Mouse (Mus musculus): ENCODE data around the gene Snx12. TPM values are rescaled to one million over a fixed set of nuclear protein-coding genes. Genes with fewer than 3 reads are reported as not detected.
"Not testable (repeated sequence)": the region's sequence is repeated elsewhere in the genome, so short reads cannot be mapped to it uniquely, and the experiment has no call there.

Gene Snx12
- polyA plus RNA-seq, 1 experiment = not detected

- Histone ChIP-seq H3K4me1 (ENCODE audit: control insufficient read depth, insufficient read depth, low read length) (no peaks in the 10 kb centered on the region), H3K4me3 (ENCODE audit: insufficient read depth, low read depth, low read length) (no peak overlapping the region), H3K27ac (ENCODE audit: insufficient read depth, low read depth, low read length) (no peak overlapping the region)
- 37% methylated on average over 1 of the region's 1 CpGs for WGBS
- TF ChIP-seq CTCF (IDR thresholded peaks at IDR 0.05; ENCODE audit: insufficient read depth, low read depth, low read length) = no peak
- TF ChIP-seq POLR2A (IDR thresholded peaks at IDR 0.05; ENCODE audit: insufficient read depth, low read depth, low read length) = no peak
These were observed 101.8 kb downstream of the Snx12 start for GRCm38 (mm10) chrX:101120546-101120945.

DNA sequence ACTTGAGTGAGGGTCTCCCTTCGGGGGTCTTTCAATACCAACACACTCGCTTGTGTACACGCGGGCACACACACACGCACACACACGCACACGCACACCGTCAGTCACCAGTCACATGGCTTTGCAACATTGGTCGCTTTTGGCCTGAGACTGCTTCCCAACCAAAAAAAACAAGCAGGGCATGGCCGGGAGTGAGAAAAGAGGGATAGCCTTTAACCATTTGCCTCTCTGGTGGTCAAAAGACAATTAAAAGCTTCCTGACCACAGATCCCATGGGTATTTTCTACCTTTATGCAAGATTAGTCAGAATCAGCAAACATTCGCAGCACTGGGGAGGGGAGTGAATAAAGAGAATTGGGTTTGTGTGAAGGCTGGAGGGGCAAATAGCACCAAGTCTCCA is 136.4 kb downstream of the Snx12 start, which contains the start of gene Slc7a3:
Gene Slc7a3 (minus strand): TSS at position 101 of the 400 bp plus-strand sequence.
- Histone ChIP-seq H3K4me3 (ENCODE audit: insufficient read depth, low read depth, low read length) (0 out of 2 replicates have a peak within 1 kb of the TSS, but pooled peaks have one; percentile 10), H3K27ac (ENCODE audit: insufficient read depth, low read depth, low read length) (no peak within 1 kb of the TSS), H3K4me1 (ENCODE audit: control insufficient read depth, insufficient read depth, low read length) (peaks cover 7% of the 10 kb centered on the region; the same call in 1 of the 2 replicates)
- TF ChIP-seq POLR2A (IDR thresholded peaks at IDR 0.05; ENCODE audit: insufficient read depth, low read depth, low read length) (no peak), CTCF (IDR thresholded peaks at IDR 0.05; ENCODE audit: insufficient read depth, low read depth, low read length) (no peak)
- 44% methylated on average over 11 of the region's 11 CpGs for WGBS

- not testable (repeated sequence) for H3K27ac ChIP-seq (ENCODE audit: insufficient read depth, low read depth, low read length); H3K4me1 ChIP-seq (ENCODE audit: control insufficient read depth, insufficient read depth, low read length)
- 25% methylated on average over 9 of the region's 9 CpGs for WGBS
- H3K4me3 ChIP-seq (ENCODE audit: insufficient read depth, low read depth, low read length) = 0 out of 2 replicates have a peak overlapping the region, but pooled peaks have one; percentile 10
These were observed 137.2 kb downstream of the Snx12 start for GRCm38 (mm10) chrX:101085211-101085610.

GRCm38 (mm10) chrX:101084192-101084591 is 138.2 kb downstream of the Snx12 start:
- TF ChIP-seq POLR2A (IDR thresholded peaks at IDR 0.05; ENCODE audit: insufficient read depth, low read depth, low read length) = no peak
- TF ChIP-seq CTCF (IDR thresholded peaks at IDR 0.05; ENCODE audit: insufficient read depth, low read depth, low read length) = no peak
- WGBS = 77% methylated on average over 2 of the region's 2 CpGs
- Histone ChIP-seq H3K4me1 (ENCODE audit: control insufficient read depth, insufficient read depth, low read length) (peaks cover 7% of the 10 kb centered on the region; the same call in 1 of the 2 replicates), H3K27ac (ENCODE audit: insufficient read depth, low read depth, low read length) (no peak overlapping the region), H3K4me3 (ENCODE audit: insufficient read depth, low read depth, low read length) (no peak overlapping the region)

DNA sequence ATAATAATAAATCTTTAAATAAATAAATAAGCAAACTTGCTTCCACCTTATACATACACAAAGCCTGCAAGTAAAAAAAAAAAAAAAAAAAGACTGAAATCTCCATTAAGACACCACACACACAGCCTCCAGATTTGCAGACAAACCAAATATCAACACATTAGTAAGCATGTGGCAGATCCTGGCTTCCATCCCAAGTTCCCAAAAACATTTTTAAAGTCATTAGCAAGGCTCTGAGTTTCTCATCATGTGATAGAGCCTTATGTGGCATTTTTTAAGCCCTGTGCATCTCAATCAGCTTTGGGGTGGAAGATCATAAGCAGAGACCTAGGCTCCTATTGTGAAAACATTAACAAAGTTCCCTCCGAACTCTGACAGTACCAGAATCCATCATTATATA is 157.1 kb downstream of the Snx12 start:
- TF ChIP-seq POLR2A (IDR thresholded peaks at IDR 0.05; ENCODE audit: insufficient read depth, low read depth, low read length) (no peak), CTCF (IDR thresholded peaks at IDR 0.05; ENCODE audit: insufficient read depth, low read depth, low read length) (no peak)
- 62% methylated on average over 1 of the region's 1 CpGs for WGBS
- Histone ChIP-seq H3K27ac (ENCODE audit: insufficient read depth, low read depth, low read length) (no peak overlapping the region), H3K4me1 (ENCODE audit: control insufficient read depth, insufficient read depth, low read length) (no peaks in the 10 kb centered on the region), H3K4me3 (ENCODE audit: insufficient read depth, low read depth, low read length) (no peak overlapping the region)

- H3K27ac ChIP-seq (ENCODE audit: insufficient read depth, low read depth, low read length) = no peak overlapping the region
- 36% methylated on average over 2 of the region's 2 CpGs for WGBS
- TF ChIP-seq CTCF (IDR thresholded peaks at IDR 0.05; ENCODE audit: insufficient read depth, low read depth, low read length) (no peak), POLR2A (IDR thresholded peaks at IDR 0.05; ENCODE audit: insufficient read depth, low read depth, low read length) (no peak)
- H3K4me1 ChIP-seq (ENCODE audit: control insufficient read depth, insufficient read depth, low read length) = no peaks in the 10 kb centered on the region
- no peak overlapping the region for H3K4me3 ChIP-seq (ENCODE audit: insufficient read depth, low read depth, low read length)
These were observed 158.9 kb downstream of the Snx12 start for GRCm38 (mm10) chrX:101063503-101063902.

DNA sequence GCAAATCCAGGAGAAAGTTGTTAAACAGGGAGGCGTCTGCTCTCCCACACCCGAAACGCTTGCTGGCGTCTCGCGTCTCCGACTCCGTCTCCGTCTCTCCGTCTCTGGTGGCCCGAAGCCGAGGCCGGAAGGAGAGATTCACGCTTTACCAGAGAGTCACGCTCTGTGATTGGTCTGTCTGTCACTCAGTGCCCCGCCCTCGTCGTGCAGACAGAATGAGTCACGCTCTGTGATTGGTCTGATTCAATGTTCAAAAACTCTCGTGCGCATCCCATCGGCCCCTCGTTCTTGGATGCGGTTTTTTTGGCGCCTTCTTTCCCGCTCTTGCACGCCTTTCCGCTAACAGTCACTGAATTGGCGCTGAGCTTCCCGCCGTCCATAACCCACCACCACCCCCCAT is 162.8 kb downstream of the Snx12 start, which contains the start of gene Tex11:
Gene Tex11 (minus strand): TSS at position 127 of the 400 bp plus-strand sequence.
- H3K4me1 ChIP-seq (ENCODE audit: control insufficient read depth, insufficient read depth, low read length) = no peaks in the 10 kb centered on the region
- no peak for TF ChIP-seq POLR2A (IDR thresholded peaks at IDR 0.05; ENCODE audit: insufficient read depth, low read depth, low read length)
- no peak for TF ChIP-seq CTCF (IDR thresholded peaks at IDR 0.05; ENCODE audit: insufficient read depth, low read depth, low read length)
- H3K4me3 ChIP-seq (ENCODE audit: insufficient read depth, low read depth, low read length) = no peak within 1 kb of the TSS
- 91% methylated on average over 31 of the region's 31 CpGs for WGBS
- H3K27ac ChIP-seq (ENCODE audit: insufficient read depth, low read depth, low read length) = no peak within 1 kb of the TSS

Other genes starting within 250 kb of the Snx12 start
- gene Tex11, start 162.9 kb downstream of the Snx12 start, polyA plus RNA-seq (2012; ENCODE audit: insufficient read depth, insufficient read length, low replicate concordance, missing spikeins) = not detected in 2 replicates
- gene Slc7a3, start 136.5 kb downstream of the Snx12 start, polyA plus RNA-seq (2012; ENCODE audit: insufficient read depth, insufficient read length, low replicate concordance, missing spikeins) = not detected in 2 replicates
- not detected in 2 replicates for gene Foxo4, start 32.0 kb upstream of the Snx12 start, polyA plus RNA-seq (2012; ENCODE audit: insufficient read depth, insufficient read length, low replicate concordance, missing spikeins)
- gene Gm614, start 41.4 kb upstream of the Snx12 start, polyA plus RNA-seq (2012; ENCODE audit: insufficient read depth, insufficient read length, low replicate concordance, missing spikeins) = not detected in 2 replicates
- gene Il2rg, start 45.7 kb upstream of the Snx12 start, polyA plus RNA-seq (2012; ENCODE audit: insufficient read depth, insufficient read length, low replicate concordance, missing spikeins) = not detected in 2 replicates
- gene Gm20489, start 46.5 kb upstream of the Snx12 start, polyA plus RNA-seq (2012; ENCODE audit: insufficient read depth, insufficient read length, low replicate concordance, missing spikeins) = not detected in 2 replicates
- gene Med12, start 51.5 kb upstream of the Snx12 start, polyA plus RNA-seq (2012; ENCODE audit: insufficient read depth, insufficient read length, low replicate concordance, missing spikeins) = not detected in 2 replicates
- gene Nlgn3, start 76.6 kb upstream of the Snx12 start, polyA plus RNA-seq (2012; ENCODE audit: insufficient read depth, insufficient read length, low replicate concordance, missing spikeins) = not detected in 2 replicates
- not detected in 2 replicates for gene Gjb1, start 153.8 kb upstream of the Snx12 start, polyA plus RNA-seq (2012; ENCODE audit: insufficient read depth, insufficient read length, low replicate concordance, missing spikeins)
- gene Zmym3, start 198.3 kb upstream of the Snx12 start, polyA plus RNA-seq (2012; ENCODE audit: insufficient read depth, insufficient read length, low replicate concordance, missing spikeins) = not detected in 2 replicates
- gene Nono, start 206.8 kb upstream of the Snx12 start, polyA plus RNA-seq (2012; ENCODE audit: insufficient read depth, insufficient read length, low replicate concordance, missing spikeins) = 352 TPM in 1 of 2 replicates, not detected in the other
- not detected in 2 replicates for gene Itgb1bp2, start 226.5 kb upstream of the Snx12 start, polyA plus RNA-seq (2012; ENCODE audit: insufficient read depth, insufficient read length, low replicate concordance, missing spikeins)